Mouse (Mus musculus) heart, adult 18-20 months (tissue): ENCODE measurements at regions not wholly inside any gene's neighbourhood (a gene's known extent, or its start where the extent isn't known, plus 50 kb on each side); places are given as distances from the start of the nearest gene placed in this dataset.

ENCODE experiments used
- DNase-seq, 2 experiments: peaks; one replicate each; pipeline ENCODE4 v3.0.0; 2021 to 2022; ENCODE audit warnings: mixed read lengths in 1 of 2

- DNase-seq: no peak
Observed at GRCm38 (mm10) chr2:45486530-45486929, 369.3 kb upstream of the Zeb2 start.

GRCm38 (mm10) chr2:45485477-45485876 is 368.3 kb upstream of the Zeb2 start:
- DNase-seq: no peak

- no peak for DNase-seq
Observed at GRCm38 (mm10) chr2:45480671-45481070, 363.5 kb upstream of the Zeb2 start.

- no peak for DNase-seq
Observed at GRCm38 (mm10) chr2:45475996-45476395, 358.8 kb upstream of the Zeb2 start.

- DNase-seq: no peak
Observed at GRCm38 (mm10) chr2:45464306-45464705, 347.1 kb upstream of the Zeb2 start.

GRCm38 (mm10) chr2:45459410-45459809 is 342.2 kb upstream of the Zeb2 start:
- no peak for DNase-seq

GRCm38 (mm10) chr2:45454811-45455210 is 337.6 kb upstream of the Zeb2 start:
- no peak for DNase-seq

- no peak for DNase-seq
Observed at GRCm38 (mm10) chr2:45439146-45439545, 322.0 kb upstream of the Zeb2 start.

- DNase-seq: no peak
Observed at GRCm38 (mm10) chr2:45438739-45439138, 321.5 kb upstream of the Zeb2 start.

GRCm38 (mm10) chr2:45435261-45435980 is 318.2 kb upstream of the Zeb2 start:
- DNase-seq: peak; percentile 68 to 77

GRCm38 (mm10) chr2:45434789-45435188 is 317.6 kb upstream of the Zeb2 start:
- DNase-seq: no peak

- DNase-seq: no peak
Observed at GRCm38 (mm10) chr2:45434169-45434568, 317.0 kb upstream of the Zeb2 start.

- DNase-seq: no peak
Observed at GRCm38 (mm10) chr2:45431366-45431765, 314.2 kb upstream of the Zeb2 start.

GRCm38 (mm10) chr2:45421774-45422173 is 304.6 kb upstream of the Zeb2 start:
- no peak for DNase-seq

GRCm38 (mm10) chr2:45408136-45408535 is 290.9 kb upstream of the Zeb2 start:
- no peak for DNase-seq

- no peak for DNase-seq
Observed at GRCm38 (mm10) chr2:45389902-45390492, 272.8 kb upstream of the Zeb2 start.

GRCm38 (mm10) chr2:45371268-45371667 is 254.1 kb upstream of the Zeb2 start:
- DNase-seq: no peak

GRCm38 (mm10) chr2:45370615-45370968 is 253.4 kb upstream of the Zeb2 start:
- DNase-seq: no peak

GRCm38 (mm10) chr2:45369914-45370614 is 252.9 kb upstream of the Zeb2 start:
- DNase-seq: no peak

- DNase-seq: no peak
Observed at GRCm38 (mm10) chr2:45369432-45369831, 252.2 kb upstream of the Zeb2 start.

GRCm38 (mm10) chr2:45367436-45368193 is 250.4 kb upstream of the Zeb2 start:
- DNase-seq: peak in 1 of 2 experiments; percentile 17

GRCm38 (mm10) chr2:45357266-45357665 is 240.1 kb upstream of the Zeb2 start:
- no peak for DNase-seq
